Mouse (Mus musculus) megakaryocyte, embryonic 14.5 days (primary cell): ENCODE data around the gene Itch.

ENCODE experiments used
- FLI1 ChIP-seq: IDR thresholded peaks from 2 replicates; pipeline ENCODE4 v1.6.1; 2012; ENCODE audit warnings: low read length, inconsistent platforms, mixed read lengths
- GATA1 ChIP-seq: IDR thresholded peaks from 3 replicates; pipeline ENCODE4 v1.6.1; 2012; ENCODE audit warnings: mixed read lengths, low read length, inconsistent platforms, borderline replicate concordance

GRCm38 (mm10) chr2:155248718-155249117 is 115.4 kb downstream of the Itch start:
- TF ChIP-seq GATA1 (no peak), FLI1 (no peak)
